Mouse (Mus musculus) heart, embryonic 13.5 days (tissue): ENCODE measurements around the gene Grk5. TPM values are rescaled to one million over a fixed set of nuclear protein-coding genes. Genes with fewer than 3 reads are reported as not detected.
"Not testable (repeated sequence)": the region's sequence is repeated elsewhere in the genome, so short reads cannot be mapped to it uniquely, and the experiment has no call there.

Experiments
- ATAC-seq: fragments of 200-750 bp; cut with Nextera tagmentation; 2 replicates; pipeline ENCODE4 v1.8.0; 2017; ENCODE audit warnings: moderate TSS enrichment; ENCODE audit not compliant: insufficient number of reproducible peaks, low FRiP score, low TSS enrichment; ENCODE audit errors: extremely low read depth
- H3K27ac ChIP-seq: fragments of 300-500 bp; sonication (generic); replicated peaks from 2 replicates; pipeline ENCODE4 v1.5.1; 2015; ENCODE audit warnings: moderate library complexity, mild to moderate bottlenecking, inconsistent platforms
- H3K27me3 ChIP-seq: fragments of 300-500 bp; sonication (generic); replicated peaks from 2 replicates; pipeline ENCODE4 v1.6.1; 2015; ENCODE audit warnings: mild to moderate bottlenecking, inconsistent platforms
- H3K36me3 ChIP-seq: fragments of 300-500 bp; sonication (generic); 2 replicates; pipeline ENCODE4 v1.6.1; 2015; ENCODE audit warnings: mild to moderate bottlenecking, inconsistent platforms
- H3K4me1 ChIP-seq: fragments of 300-500 bp; sonication (generic); 2 replicates; pipeline ENCODE4 v1.6.1; 2015; ENCODE audit warnings: inconsistent platforms
- H3K4me2 ChIP-seq: fragments of 300-500 bp; sonication (generic); 2 replicates; pipeline ENCODE4 v1.6.1; 2015; ENCODE audit warnings: inconsistent platforms, mild to moderate bottlenecking, moderate library complexity
- H3K4me3 ChIP-seq: fragments of 300-500 bp; sonication (generic); 2 replicates; pipeline ENCODE4 v1.5.1; 2015; ENCODE audit warnings: moderate library complexity, mild to moderate bottlenecking, inconsistent platforms
- H3K9ac ChIP-seq: fragments of 300-500 bp; sonication (generic); 2 replicates; pipeline ENCODE4 v1.6.1; 2015; ENCODE audit warnings: inconsistent platforms, mild to moderate bottlenecking, moderate library complexity
- H3K9me3 ChIP-seq: fragments of 300-500 bp; sonication (generic); 2 replicates; pipeline ENCODE4 v1.6.1; 2016; ENCODE audit warnings: inconsistent platforms
- WGBS: fragments of 180-500 bp; shearing (Covaris S2); methylation state at CpG from one replicate; pipeline ENCODE4 v1.1.7; 2015; ENCODE audit warnings: mixed read lengths; 5-methylcytosine and 5-hydroxymethylcytosine counted together
- polyA plus RNA-seq: library from polyadenylated mRNA; unstranded; fragments of >200 nt; fragmentation: Nextera tagmentation; extraction: Ambion mirVana; gene quantifications from 2 replicates; pipeline ENCODE4 v1.2.1, GENCODE M21; 2015

The Grk5 gene
- polyA plus RNA-seq, 1 experiment from 2014 or later = 3.4 TPM

DNA sequence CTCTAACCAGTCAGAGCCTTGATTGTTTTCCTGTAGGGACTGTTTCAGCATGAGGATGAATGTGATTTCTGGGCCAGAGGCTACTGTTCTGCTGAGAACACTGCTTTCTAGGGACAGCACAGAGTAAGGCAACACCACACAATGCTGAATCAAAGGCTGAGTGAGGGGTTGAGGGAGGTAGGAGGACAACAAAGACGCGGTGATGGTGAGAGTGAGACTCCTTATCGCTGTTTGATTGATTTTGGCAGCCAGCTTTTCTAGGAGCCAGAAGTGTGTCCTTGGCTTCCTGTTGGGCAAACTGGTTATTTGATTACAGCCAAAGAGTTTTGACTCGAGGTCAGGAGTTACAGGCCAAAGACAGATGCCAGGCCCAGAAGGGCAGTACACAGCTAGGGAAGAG lies 25.7 kb downstream of the Grk5 start:
- Histone ChIP-seq H3K9ac (no peak overlapping the region), H3K4me3 (no peak overlapping the region), H3K4me2 (peak overlapping the region; percentile 4; the same call in 1 of the 2 replicates), H3K27ac (peak overlapping the region; percentile 69), H3K4me1 (peaks cover 44% of the 10 kb centered on the region), H3K27me3 (no peaks in the 10 kb centered on the region), H3K36me3 (no peaks in the 10 kb centered on the region), H3K9me3 (no peaks in the 10 kb centered on the region)
- WGBS = 21% methylated on average over 4 of the region's 4 CpGs
- no peak for ATAC-seq

DNA sequence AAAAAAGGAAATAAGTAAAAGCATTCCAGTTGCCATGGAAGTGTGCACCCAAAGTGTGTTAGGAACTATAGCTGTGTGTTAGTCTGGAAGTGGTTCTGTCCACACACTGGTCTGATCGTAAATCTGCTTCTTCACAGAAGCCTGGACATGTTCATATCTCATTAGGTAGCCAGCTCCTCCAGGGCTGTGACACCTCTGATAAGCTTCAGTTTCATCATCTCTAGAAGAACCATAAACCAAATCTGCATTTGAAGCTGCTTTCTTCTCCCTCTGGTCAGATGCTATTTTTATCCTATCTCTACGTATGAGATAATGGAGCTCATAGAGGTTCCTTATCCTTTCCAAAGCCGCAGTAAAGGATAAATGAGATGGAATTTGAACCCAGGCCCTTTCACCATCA lies 26.3 kb downstream of the Grk5 start:
- WGBS = 17% methylated on average over 3 of the region's 3 CpGs
- peak overlapping the region; percentile 69 for H3K27ac ChIP-seq
- ATAC-seq = no peak

DNA sequence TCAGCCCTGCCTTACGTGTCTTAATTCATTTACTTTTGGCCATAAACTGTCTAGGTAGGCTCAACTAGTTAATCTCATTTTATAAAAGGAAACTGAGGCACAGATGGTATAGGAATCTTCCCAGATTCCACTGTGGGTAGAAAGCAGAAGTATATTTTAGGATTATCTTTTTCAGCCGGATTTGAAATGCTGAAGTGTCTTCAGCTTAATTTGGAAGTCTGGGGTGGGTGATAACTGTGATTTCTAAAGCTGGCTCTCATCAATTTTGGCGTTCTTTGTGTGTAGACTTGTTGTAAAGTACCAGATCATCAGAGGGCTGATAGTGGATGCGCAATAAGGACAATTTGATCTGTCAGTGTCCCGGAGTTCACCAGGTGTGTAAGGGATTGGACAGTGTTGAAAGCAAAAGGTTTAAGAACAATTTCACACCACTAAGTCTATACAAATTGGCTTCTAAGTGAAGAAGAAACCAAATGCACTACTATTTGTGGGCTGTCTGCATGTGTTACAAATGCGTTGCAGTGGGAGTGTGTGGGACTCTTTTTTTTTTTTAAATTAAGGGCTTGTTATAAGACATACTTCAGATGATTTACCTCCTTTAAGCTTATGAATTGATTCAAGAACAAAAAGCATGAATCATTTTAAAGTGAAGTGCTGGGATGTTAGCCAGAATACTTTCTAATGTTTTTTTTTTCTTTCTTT lies 27.5 kb downstream of the Grk5 start:
- no peaks in the 10 kb centered on the region; the same call in 1 of the 2 replicates for H3K36me3 ChIP-seq
- 74% methylated on average over 6 of the region's 6 CpGs for WGBS
- H3K4me2 ChIP-seq = no peak overlapping the region
- H3K9ac ChIP-seq = no peak overlapping the region
- no peaks in the 10 kb centered on the region for H3K27me3 ChIP-seq
- H3K4me1 ChIP-seq = peaks cover 33% of the 10 kb centered on the region
- no peak overlapping the region for H3K27ac ChIP-seq
- ATAC-seq = no peak
- no peaks in the 10 kb centered on the region for H3K9me3 ChIP-seq
- no peak overlapping the region for H3K4me3 ChIP-seq

More for the DNA sequence above, 26.3 kb downstream of the Grk5 start:
- Histone ChIP-seq H3K4me3 (no peak overlapping the region), H3K36me3 (no peaks in the 10 kb centered on the region), H3K9ac (no peak overlapping the region), H3K4me2 (peak overlapping the region; percentile 4), H3K4me1 (peaks cover 44% of the 10 kb centered on the region), H3K9me3 (no peaks in the 10 kb centered on the region), H3K27me3 (no peaks in the 10 kb centered on the region)

DNA sequence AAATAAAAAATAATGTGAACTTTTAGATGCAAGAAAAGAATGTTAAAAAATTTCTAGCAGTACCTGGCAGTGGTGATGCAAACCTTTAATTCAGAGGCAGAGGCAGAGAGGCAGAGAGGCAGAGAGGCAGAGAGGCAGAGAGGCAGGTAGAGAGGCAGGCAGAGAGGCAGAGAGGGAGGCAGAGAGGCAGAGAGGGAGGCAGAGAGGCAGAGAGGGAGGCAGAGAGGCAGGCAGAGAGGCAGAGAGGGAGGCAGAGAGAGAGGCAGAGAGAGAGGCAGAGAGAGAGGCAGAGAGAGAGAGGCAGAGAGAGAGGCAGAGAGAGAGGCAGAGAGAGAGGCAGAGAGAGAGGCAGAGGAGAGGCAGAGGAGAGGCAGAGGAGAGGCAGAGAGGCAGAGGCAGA lies 35.0 kb downstream of the Grk5 start:
- ATAC-seq, H3K9me3 ChIP-seq, H3K4me2 ChIP-seq: not testable (repeated sequence)

DNA sequence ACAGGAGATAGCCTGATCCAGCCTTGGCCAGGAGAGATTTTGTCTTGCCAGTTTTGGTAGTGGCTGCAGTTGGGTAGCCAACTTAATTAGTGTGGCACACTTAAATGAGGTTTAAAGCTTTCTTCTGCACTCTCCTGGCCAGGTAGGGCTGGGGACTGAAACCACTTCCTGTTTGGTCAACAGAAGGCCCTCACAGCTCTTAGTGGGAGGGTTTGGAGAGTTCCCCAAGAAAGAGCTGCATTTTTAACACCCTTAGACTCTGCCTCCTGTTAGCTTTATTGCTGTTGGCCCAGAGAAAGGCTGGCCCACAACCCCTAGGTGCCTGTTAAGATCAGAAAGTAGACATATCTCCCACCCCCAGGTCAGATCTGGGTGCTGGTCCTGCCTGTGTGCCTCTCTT lies 45.5 kb downstream of the Grk5 start:
- Histone ChIP-seq H3K4me3 (no peak overlapping the region), H3K9ac (no peak overlapping the region), H3K4me2 (no peak overlapping the region), H3K4me1 (peaks cover 19% of the 10 kb centered on the region), H3K9me3 (no peaks in the 10 kb centered on the region), H3K27me3 (no peaks in the 10 kb centered on the region), H3K36me3 (no peaks in the 10 kb centered on the region), H3K27ac (0 out of 2 replicates have a peak overlapping the region, but pooled peaks have one; percentile 28)
- no peak for ATAC-seq

More for the DNA sequence above, 35.0 kb downstream of the Grk5 start:
- H3K9ac ChIP-seq, H3K36me3 ChIP-seq, H3K4me1 ChIP-seq, H3K4me3 ChIP-seq, H3K27me3 ChIP-seq, H3K27ac ChIP-seq: not testable (repeated sequence)

DNA sequence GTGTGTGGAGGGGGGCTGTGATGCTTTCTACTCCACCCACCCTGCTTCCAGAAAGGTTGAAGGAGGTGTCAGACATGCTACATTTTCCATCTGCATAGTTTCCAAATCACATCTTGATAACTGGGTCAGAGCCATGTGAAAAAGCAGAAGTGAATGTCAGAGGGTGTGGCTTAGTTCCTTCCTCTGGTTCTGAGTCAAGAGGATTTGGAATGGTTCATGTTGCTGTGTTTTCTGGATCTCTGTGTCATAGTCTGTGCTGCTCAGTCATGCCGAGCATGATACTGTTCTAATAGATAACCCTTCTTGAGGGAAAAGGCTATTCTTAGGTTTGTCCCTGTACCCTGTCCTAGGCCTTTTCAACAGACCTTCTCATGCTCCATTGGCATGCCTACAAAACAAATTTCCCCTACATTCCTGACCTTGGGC lies 50.4 kb downstream of the Grk5 start:
- no peak overlapping the region for H3K9ac ChIP-seq
- H3K4me2 ChIP-seq = peak overlapping the region; percentile 39
- no peaks in the 10 kb centered on the region for H3K36me3 ChIP-seq
- H3K27me3 ChIP-seq = no peaks in the 10 kb centered on the region
- H3K9me3 ChIP-seq = no peaks in the 10 kb centered on the region
- H3K27ac ChIP-seq = peak overlapping the region; percentile 88
- 10% methylated on average over 1 of the region's 1 CpGs for WGBS
- H3K4me3 ChIP-seq = no peak overlapping the region
- peak; percentile 66; the same call in 1 of the 2 replicates for ATAC-seq
- H3K4me1 ChIP-seq = peaks cover 35% of the 10 kb centered on the region

DNA sequence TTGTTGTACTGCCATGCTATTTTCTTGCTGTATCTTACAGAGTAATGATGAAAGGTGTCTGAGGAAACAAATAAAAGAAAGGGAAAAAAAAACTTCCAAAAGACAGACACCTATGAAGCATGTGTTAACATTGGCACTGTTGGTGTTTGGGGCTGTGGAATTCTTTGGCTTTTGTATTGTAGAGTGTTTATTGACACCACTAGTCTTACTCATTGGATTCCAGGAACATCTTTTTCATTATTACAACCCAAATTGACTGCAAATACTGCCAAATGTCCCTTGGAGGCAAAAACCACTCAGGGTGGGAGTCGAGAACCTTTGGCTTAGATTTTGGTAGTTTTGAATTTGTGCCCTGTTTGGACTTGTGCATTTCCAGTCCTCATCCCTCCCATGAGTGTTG lies 51.3 kb downstream of the Grk5 start:
- Histone ChIP-seq H3K4me2 (no peak overlapping the region), H3K4me3 (no peak overlapping the region), H3K9ac (no peak overlapping the region), H3K9me3 (no peaks in the 10 kb centered on the region), H3K27ac (peak overlapping the region; percentile 88), H3K4me1 (peaks cover 35% of the 10 kb centered on the region), H3K27me3 (no peaks in the 10 kb centered on the region), H3K36me3 (no peaks in the 10 kb centered on the region)
- WGBS = 70% methylated on average over 1 of the region's 1 CpGs
- no peak for ATAC-seq

DNA sequence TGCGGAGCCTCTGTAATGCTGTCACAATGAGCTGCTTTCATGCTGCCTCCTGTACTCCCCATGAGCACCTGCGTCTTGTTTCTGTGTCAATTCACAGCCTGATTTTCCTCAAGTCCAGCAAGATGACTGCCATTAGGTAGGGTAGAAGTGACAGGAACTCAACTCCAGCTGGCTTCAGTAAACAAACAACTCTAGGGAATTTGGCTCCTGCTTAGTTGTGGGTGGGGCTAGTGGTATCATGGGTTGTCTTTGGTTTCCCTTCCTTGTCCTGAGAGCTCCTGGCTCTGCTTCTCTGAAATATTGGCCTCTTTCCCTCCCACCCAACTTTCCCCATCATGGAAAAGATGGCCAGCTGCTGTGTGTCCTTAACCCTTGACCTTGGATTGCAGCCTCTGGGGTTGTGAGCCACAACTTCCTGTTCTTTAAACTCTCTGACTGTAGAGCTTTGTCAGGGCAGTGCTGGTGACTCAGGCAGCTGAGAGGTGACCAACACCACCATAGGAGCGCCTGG lies 56.3 kb downstream of the Grk5 start:
- Histone ChIP-seq H3K4me3 (no peak overlapping the region), H3K4me1 (peaks cover 52% of the 10 kb centered on the region), H3K27me3 (no peaks in the 10 kb centered on the region), H3K4me2 (no peak overlapping the region), H3K36me3 (no peaks in the 10 kb centered on the region), H3K27ac (peak overlapping the region; percentile 58), H3K9me3 (no peaks in the 10 kb centered on the region), H3K9ac (no peak overlapping the region)
- WGBS = 62% methylated on average over 3 of the region's 3 CpGs
- ATAC-seq = no peak

DNA sequence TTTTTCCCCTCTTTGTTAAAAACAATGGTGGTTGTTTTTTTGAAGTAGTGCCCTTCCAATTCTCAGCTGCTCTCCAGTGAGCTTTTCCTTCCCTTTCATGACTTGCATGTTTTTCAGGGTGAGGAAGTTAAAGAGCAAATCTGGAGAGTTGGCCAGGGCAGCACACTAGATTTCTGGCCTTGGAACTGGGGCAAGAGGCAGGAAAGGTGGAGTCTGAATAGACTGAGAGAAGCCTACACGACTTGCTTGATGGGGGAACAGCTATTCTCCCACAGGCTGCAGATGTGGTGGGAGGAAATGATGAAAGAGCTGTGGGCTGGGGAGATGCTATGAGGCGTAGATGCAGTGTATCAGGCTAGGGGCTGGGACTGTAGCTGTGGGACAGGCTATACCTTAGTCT lies 57.1 kb downstream of the Grk5 start:
- Histone ChIP-seq H3K9me3 (no peaks in the 10 kb centered on the region), H3K4me2 (no peak overlapping the region), H3K9ac (no peak overlapping the region), H3K4me3 (no peak overlapping the region), H3K27me3 (no peaks in the 10 kb centered on the region), H3K36me3 (no peaks in the 10 kb centered on the region), H3K4me1 (peaks cover 54% of the 10 kb centered on the region), H3K27ac (peak overlapping the region; percentile 58)
- WGBS = 58% methylated on average over 2 of the region's 2 CpGs
- no peak for ATAC-seq

DNA sequence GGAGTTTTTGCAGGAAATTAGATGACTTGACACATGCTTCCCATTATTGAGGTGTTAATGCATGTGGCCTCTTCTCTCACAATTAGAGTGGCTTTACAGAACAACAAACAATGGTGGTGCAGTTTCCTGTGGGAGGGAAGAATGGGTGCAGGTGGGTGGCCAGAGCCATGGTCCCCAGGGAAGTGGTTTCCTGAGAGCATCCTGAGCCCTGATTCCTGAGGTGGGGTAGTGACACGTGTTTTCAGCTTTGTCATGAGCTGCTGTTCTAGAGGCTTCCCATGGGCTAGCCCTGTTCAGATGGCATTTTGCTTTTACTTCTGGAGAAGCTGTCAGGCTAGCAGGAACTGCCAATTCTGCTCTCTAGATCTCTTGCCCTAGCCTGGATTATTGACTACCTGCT lies 59.4 kb downstream of the Grk5 start:
- Histone ChIP-seq H3K9ac (no peak overlapping the region), H3K9me3 (no peaks in the 10 kb centered on the region), H3K4me3 (no peak overlapping the region), H3K27me3 (no peaks in the 10 kb centered on the region), H3K4me2 (no peak overlapping the region), H3K4me1 (peaks cover 73% of the 10 kb centered on the region), H3K27ac (peak overlapping the region; percentile 46; the same call in 1 of the 2 replicates), H3K36me3 (no peaks in the 10 kb centered on the region)
- 59% methylated on average over 1 of the region's 1 CpGs for WGBS
- no peak for ATAC-seq

DNA sequence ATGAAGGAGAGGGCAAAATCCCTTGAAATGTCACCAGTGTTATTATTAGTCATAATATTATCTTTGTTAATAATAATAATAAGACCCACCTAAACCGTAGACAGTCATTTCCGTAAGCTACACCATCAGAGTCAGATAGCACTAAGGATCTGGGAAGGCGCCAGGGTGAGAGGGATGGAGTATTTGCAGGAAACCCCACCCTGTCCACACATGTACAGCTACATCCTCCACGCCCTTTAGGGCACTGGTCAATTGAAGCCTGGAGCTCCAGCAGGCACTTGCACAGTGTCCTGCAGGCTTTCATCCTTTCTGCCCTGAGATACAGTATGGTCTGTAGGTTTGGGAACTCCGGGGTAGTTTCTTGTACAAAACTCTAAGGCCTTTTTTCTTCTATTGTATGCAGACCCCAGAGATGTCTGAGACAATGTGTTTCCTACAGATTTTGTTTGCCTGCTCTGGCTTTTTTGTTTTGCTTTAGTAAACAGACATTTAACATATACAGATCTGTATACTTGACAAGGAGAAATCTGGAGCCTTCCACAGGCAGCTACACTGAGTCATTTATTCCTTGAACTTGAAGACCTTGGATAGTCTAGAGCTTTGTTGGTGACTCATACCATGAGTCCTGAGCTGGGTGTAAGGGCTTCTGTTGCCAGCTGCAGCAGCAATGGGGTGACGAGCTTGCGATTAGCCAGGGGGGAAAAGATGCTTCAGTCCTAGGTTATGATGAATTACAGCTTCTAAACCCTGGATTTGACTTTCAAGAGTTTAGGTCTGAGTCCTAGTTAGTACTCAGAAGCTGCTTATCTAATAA lies 60.7 kb downstream of the Grk5 start:
- Histone ChIP-seq H3K9me3 (0 out of 2 replicates have a peak, but pooled peaks cover 3% of the 10 kb centered on the region), H3K9ac (no peak overlapping the region), H3K27ac (peak overlapping the region; percentile 57), H3K4me3 (no peak overlapping the region), H3K27me3 (no peaks in the 10 kb centered on the region), H3K4me2 (no peak overlapping the region), H3K36me3 (no peaks in the 10 kb centered on the region), H3K4me1 (peaks cover 72% of the 10 kb centered on the region)
- WGBS = 61% methylated on average over 7 of the region's 7 CpGs
- no peak for ATAC-seq
